Mouse (Mus musculus) lung, embryonic 14.5 days (tissue): ENCODE results near the gene Hist1h2bg. TPM values are rescaled to one million over a fixed set of nuclear protein-coding genes. Genes with fewer than 3 reads are reported as not detected.

Experiments used
- ATAC-seq: fragments of 200-750 bp; cut with Nextera tagmentation; 2 replicates; pipeline ENCODE4 v1.8.0; 2017; ENCODE audit warnings: mild to moderate bottlenecking, moderate TSS enrichment, moderate library complexity; ENCODE audit not compliant: insufficient read depth
- DNase-seq: peaks from one replicate; pipeline ENCODE4 v3.0.0-alpha.2; 2015
- H3K27ac ChIP-seq: fragments of 300-500 bp; sonication (generic); 2 replicates; pipeline ENCODE4 v1.5.1; 2014; ENCODE audit warnings: low read depth, mild to moderate bottlenecking, moderate library complexity
- H3K27me3 ChIP-seq: fragments of 300-500 bp; sonication (generic); 2 replicates; pipeline ENCODE4 v1.6.1; 2014; ENCODE audit warnings: low read length, control low read depth; ENCODE audit not compliant: insufficient read depth
- H3K36me3 ChIP-seq: fragments of 300-500 bp; sonication (generic); 2 replicates; pipeline ENCODE4 v1.6.1; 2014; ENCODE audit warnings: control low read depth; ENCODE audit not compliant: insufficient read depth
- H3K4me1 ChIP-seq: fragments of 300-500 bp; sonication (generic); 2 replicates; pipeline ENCODE4 v1.6.1; 2014; ENCODE audit warnings: antibody characterized with exemption, control low read depth; ENCODE audit not compliant: insufficient read depth
- H3K4me2 ChIP-seq: fragments of 300-500 bp; sonication (generic); 2 replicates; pipeline ENCODE4 v1.6.1; 2014; ENCODE audit warnings: mild to moderate bottlenecking
- H3K4me3 ChIP-seq: fragments of 300-500 bp; sonication (generic); 2 replicates; pipeline ENCODE4 v1.5.1; 2014; ENCODE audit warnings: low read depth, low read length
- H3K9ac ChIP-seq: fragments of 300-500 bp; sonication (generic); 2 replicates; pipeline ENCODE4 v1.6.1; 2014
- H3K9me3 ChIP-seq: fragments of 300-500 bp; sonication (generic); 2 replicates; pipeline ENCODE4 v1.6.1; 2016; ENCODE audit warnings: low read depth, low read length, control low read depth
- CTCF ChIP-seq: IDR thresholded peaks from 2 replicates; pipeline ENCODE4 v1.5.1; 2016; ENCODE audit warnings: antibody characterized with exemption, low read depth
- whole genome bisulfite sequencing: fragments of 180-500 bp; shearing (Covaris S2); extraction: QIAGEN DNeasy Blood & Tissue Kit; methylation state at CpG from one replicate; pipeline ENCODE4 v1.1.7; 2014; 5-methylcytosine and 5-hydroxymethylcytosine counted together
- polyA plus RNA-seq: library from polyadenylated mRNA; unstranded; fragments of >200 nt; fragmentation: Nextera tagmentation; extraction: Ambion mirVana; gene quantifications from 2 replicates; pipeline ENCODE4 v1.2.1, GENCODE M21; 2014

Gene Hist1h2bg
- polyA plus RNA-seq, 1 experiment from 2014 or later = 14.9 TPM

- H3K4me3 ChIP-seq = peak overlapping the region; percentile 45
- TF ChIP-seq CTCF = no peak
- H3K9ac ChIP-seq = peak overlapping the region; percentile 82
- ATAC-seq (no peak), DNase-seq (peak; percentile 63)
- 3% methylated on average over 7 of the region's 7 CpGs for WGBS
- no peaks in the 10 kb centered on the region for H3K27me3 ChIP-seq
- no peaks in the 10 kb centered on the region for H3K9me3 ChIP-seq
- H3K36me3 ChIP-seq = no peaks in the 10 kb centered on the region
- peak overlapping the region; percentile 79 for H3K4me2 ChIP-seq
- H3K4me1 ChIP-seq = 0 out of 2 replicates have a peak, but pooled peaks cover 4% of the 10 kb centered on the region
- H3K27ac ChIP-seq = peak overlapping the region; percentile 97
Observed at GRCm38 (mm10) chr13:23576351-23576881, 5.2 kb downstream of the Hist1h2bg start.

GRCm38 (mm10) chr13:23576906-23577639 is 5.9 kb downstream of the Hist1h2bg start:
- H3K36me3 ChIP-seq = no peaks in the 10 kb centered on the region
- H3K4me3 ChIP-seq = peak overlapping the region; percentile 45
- H3K4me2 ChIP-seq = peak overlapping the region; percentile 79
- 0 out of 2 replicates have a peak, but pooled peaks cover 4% of the 10 kb centered on the region for H3K4me1 ChIP-seq
- peak overlapping the region; percentile 82 for H3K9ac ChIP-seq
- no peak for ATAC-seq
- 24% methylated on average over 6 of the region's 6 CpGs for WGBS
- no peaks in the 10 kb centered on the region for H3K27me3 ChIP-seq
- no peaks in the 10 kb centered on the region for H3K9me3 ChIP-seq
- no peak for TF ChIP-seq CTCF
- DNase-seq = peak; percentile 60
- peak overlapping the region; percentile 97 for H3K27ac ChIP-seq

- ATAC-seq (no peak), DNase-seq (peak; percentile 19)
- Histone ChIP-seq H3K4me1 (0 out of 2 replicates have a peak, but pooled peaks cover 4% of the 10 kb centered on the region), H3K4me2 (0 out of 2 replicates have a peak overlapping the region, but pooled peaks have one; percentile 27), H3K36me3 (no peaks in the 10 kb centered on the region), H3K27me3 (no peaks in the 10 kb centered on the region), H3K27ac (peak overlapping the region; percentile 76; the same call in 1 of the 2 replicates), H3K9ac (no peak overlapping the region), H3K9me3 (no peaks in the 10 kb centered on the region), H3K4me3 (no peak overlapping the region)
- 81% methylated on average over 1 of the region's 1 CpGs for WGBS
- TF ChIP-seq CTCF = no peak
Observed at GRCm38 (mm10) chr13:23577835-23578234, 6.6 kb downstream of the Hist1h2bg start.

- Histone ChIP-seq H3K4me3 (peak within 1 kb of the TSS; percentile 58), H3K4me2 (peak within 1 kb of the TSS; percentile 86), H3K36me3 (no peaks in the 10 kb centered on the region), H3K27ac (peak within 1 kb of the TSS; percentile 99), H3K9ac (peak within 1 kb of the TSS; percentile 84), H3K27me3 (no peaks in the 10 kb centered on the region), H3K4me1 (peaks cover 16% of the 10 kb centered on the region), H3K9me3 (no peaks in the 10 kb centered on the region)
- DNase-seq (peak; percentile 99), ATAC-seq (peak; percentile 90)
- TF ChIP-seq CTCF = no peak
- WGBS = under 1% methylated on average over 43 of the region's 43 CpGs
Observed at GRCm38 (mm10) chr13:23581408-23582218, 10.4 kb downstream of the Hist1h2bg start, which contains the start of gene Hist1h4d. Hist1h4d (plus strand) TSS chr13:23581598.

- 7% methylated on average over 6 of the region's 6 CpGs for WGBS
- Histone ChIP-seq H3K36me3 (no peaks in the 10 kb centered on the region), H3K4me3 (peak overlapping the region; percentile 58), H3K4me1 (peaks cover 12% of the 10 kb centered on the region), H3K4me2 (peak overlapping the region; percentile 86), H3K27ac (peak overlapping the region; percentile 99), H3K9ac (peak overlapping the region; percentile 84), H3K9me3 (no peaks in the 10 kb centered on the region), H3K27me3 (no peaks in the 10 kb centered on the region)
- DNase-seq = peak; percentile 64
- no peak for ATAC-seq
- TF ChIP-seq CTCF = no peak
Observed at GRCm38 (mm10) chr13:23582219-23583056, 11.2 kb downstream of the Hist1h2bg start.

- no peaks in the 10 kb centered on the region for H3K36me3 ChIP-seq
- DNase-seq (peak; percentile 9), ATAC-seq (no peak)
- no peaks in the 10 kb centered on the region for H3K27me3 ChIP-seq
- peak overlapping the region; percentile 58; the same call in 1 of the 2 replicates for H3K4me3 ChIP-seq
- H3K4me1 ChIP-seq = peaks cover 12% of the 10 kb centered on the region
- peak overlapping the region; percentile 84; the same call in 1 of the 2 replicates for H3K9ac ChIP-seq
- H3K27ac ChIP-seq = peak overlapping the region; percentile 99
- TF ChIP-seq CTCF = no peak
- H3K9me3 ChIP-seq = no peaks in the 10 kb centered on the region
- H3K4me2 ChIP-seq = peak overlapping the region; percentile 86
Observed at GRCm38 (mm10) chr13:23583387-23584068, 12.3 kb downstream of the Hist1h2bg start.
